Mouse (Mus musculus) right cerebral cortex, adult 2 months (tissue): ENCODE results near the gene Gnaq.
A peak's percentile ranks its signal among the peaks of the same experiment; 100 is the strongest.

ENCODE experiments used
- DNase-seq, 2 experiments: peaks; one replicate each; pipeline ENCODE4 v3.0.0; 2021 to 2022; ENCODE audit warnings: low spot score in 2 of 2

The Gnaq gene

DNA sequence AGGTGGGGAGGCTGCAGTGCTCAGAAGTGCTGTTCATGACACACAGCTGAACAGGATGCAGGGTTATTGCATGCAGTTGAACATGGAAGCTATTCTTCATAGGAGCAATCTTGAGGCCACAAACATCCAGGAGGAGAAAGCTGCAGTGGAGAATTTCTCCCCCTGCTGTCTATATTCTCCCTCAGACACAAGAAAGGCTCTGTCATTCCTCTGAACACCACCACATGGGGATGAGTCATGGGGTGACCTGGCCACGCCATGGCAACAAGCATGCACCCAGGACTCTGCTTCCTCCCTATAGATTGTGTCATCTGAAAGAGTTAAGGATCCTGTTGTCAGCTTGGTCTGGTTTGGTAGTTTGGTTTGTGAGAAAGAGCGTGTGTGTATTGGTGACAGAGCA, 239.0 kb downstream of the Gnaq start:
- DNase-seq, result no peak

DNA sequence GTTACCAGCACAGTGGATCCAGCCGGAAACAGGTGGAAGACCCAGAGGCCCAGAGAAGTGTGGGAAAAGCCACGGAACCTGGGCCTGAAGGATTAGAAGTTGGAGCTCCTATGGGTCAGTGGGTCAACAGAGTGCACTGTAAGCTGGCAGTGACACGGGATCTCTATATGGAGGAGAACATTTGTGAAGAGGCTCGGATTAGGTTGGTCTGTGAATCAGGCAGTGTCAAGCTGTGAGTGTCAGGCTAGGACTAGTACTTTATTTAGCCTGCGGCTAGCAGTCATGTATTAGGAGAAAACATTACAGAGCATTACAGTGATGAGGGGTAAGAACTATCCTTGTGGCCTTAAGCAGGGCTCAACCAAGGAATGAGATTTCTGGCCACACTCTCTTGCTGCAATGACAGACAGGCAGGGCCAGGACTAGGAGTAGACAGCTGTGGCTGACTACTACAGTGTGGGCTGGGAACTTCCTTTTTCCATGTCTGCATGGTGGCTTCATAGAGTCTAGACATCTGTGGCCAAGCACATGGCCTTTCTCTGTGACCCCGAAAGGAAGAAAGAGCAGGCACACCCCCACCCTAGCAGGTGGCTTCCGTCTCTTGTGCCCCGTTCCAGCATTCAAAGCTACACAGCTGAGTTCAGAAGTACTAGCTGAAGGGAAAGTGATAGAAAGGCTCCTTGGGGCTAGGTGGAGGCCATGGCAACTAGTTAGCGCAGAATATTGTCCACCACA, 240.3 kb downstream of the Gnaq start:
- DNase-seq, result no peak

DNA sequence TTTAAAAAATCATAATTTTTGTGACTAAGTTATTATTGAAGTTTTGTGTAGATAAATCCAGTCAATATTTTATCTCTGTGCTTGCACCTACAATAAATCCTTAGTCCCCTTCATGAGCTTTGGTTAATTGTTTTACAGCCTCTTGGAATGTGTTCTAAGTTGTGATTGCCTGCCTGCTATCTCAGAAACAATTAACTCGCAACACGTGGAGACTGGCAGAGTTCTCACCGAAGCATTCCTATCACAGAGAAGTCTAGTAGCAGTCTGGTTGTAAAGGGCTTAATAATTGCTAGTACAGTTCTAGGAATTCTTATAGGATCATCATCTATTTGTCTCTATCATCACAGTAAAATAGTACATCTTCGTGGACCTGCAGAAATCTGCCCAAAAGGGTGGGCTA, 243.2 kb downstream of the Gnaq start:
- no peak for DNase-seq

DNA sequence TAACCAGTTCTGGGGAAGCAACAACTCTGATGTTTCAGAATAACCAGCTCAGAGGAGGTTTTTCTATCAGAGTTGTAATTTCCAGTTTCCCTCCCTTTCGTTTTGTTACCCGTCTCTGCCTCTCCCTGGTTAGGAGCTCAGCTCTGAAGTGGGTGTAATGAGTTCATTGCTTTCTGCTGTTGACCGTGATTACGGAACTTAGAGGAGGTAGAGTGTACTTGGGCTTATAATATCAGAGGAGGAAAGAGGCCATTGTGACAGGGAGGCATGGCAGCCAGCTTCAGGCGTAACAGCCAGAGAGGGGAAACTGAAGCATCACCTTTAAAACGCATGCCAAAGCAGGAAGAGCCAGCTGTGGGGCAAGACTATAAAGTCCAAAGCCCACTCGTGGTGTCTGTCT, 245.9 kb downstream of the Gnaq start:
- DNase-seq, result no peak

DNA sequence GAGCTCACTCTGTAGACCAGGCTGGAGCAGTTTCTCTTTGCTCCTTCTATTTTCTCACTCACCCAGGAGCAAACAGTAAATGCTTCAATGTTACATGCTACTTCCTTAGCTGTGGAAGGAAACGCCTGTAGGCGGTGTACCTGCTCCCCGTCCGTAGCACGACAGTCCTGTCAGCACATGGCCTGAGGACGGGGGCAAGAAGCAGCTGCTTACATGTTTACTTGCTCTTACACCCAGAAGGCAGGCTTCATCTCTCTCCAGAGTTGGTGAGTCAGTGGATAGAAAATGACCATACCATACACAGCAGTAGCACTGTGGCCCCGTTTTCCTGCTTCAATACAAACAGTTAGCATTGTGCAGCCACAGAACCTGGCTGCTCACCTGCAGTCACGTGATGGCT, 247.1 kb downstream of the Gnaq start:
- DNase-seq, result no peak

DNA sequence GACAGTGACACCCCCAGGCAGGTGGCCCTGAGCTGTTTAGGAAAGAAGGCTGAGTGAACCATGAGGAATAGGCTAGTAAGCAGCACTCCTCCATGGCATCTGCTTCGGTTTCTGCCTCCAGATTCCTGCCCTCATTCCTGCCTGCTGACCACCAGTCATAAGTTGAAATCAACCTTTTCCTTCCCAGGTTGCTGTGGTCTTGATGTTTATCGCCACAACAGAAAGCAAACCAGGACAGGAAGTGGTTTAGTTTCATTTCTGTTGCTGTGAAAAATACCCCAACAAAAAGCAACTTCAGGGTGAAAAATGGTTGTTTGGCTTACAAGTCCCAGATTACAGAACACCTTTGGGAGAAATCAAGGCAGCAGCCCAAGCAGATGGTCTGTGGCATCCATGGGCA, 249.8 kb downstream of the Gnaq start:
- DNase-seq, result no peak

DNA sequence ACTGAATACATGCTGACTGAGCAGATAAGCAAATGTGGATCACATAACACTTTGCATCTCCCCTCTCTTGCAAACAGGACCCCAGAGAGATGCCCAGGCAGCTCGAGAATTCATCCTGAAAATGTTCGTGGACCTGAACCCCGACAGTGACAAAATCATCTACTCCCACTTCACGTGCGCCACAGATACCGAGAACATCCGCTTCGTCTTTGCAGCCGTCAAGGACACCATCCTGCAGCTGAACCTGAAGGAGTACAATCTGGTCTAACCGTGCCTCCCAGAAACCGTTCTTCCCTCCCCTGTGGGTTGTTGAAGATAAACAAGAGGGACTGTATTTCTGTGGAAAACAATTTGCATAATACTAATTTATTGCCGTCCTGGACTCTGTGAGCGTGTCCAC, 250.5 kb downstream of the Gnaq start:
- DNase-seq, result no peak

DNA sequence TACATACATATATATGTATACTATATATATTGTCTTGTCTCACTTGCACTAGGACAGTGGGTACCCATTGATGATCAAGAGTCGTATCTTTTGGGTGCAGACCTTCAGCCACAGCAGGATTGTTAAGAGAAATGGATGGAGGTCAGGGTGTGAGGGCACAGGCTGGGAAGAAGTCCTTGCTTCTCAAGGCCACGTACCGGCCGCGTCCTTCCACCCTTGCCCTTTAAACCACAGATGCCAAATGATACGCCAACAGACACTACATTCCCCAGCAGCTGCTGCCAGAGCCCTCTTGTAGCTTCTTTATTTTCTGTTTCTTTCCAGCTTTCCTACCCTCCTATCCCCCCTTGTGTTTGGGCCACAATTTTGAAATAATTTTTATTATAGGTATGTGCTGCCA, 251.5 kb downstream of the Gnaq start:
- DNase-seq, result no peak

DNA sequence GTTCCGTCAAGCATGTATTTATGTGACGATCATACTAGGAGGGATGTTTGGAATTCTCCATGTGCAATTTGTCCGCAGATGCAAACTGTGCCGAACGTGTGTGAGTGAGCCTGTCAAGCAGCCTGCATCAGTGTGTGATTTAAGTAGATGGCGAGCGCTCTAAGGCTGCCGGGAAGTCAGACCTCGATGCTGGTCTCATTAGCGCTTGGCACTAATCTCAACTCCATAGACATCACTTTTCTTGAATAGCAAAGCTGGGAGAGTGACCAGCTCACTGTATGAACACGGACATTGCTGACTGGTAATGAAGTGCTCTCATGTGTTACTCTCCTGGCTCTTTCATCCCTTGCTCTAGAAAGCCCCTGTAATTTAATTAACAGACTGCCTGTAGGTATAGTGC, 252.3 kb downstream of the Gnaq start:
- no peak for DNase-seq

DNA sequence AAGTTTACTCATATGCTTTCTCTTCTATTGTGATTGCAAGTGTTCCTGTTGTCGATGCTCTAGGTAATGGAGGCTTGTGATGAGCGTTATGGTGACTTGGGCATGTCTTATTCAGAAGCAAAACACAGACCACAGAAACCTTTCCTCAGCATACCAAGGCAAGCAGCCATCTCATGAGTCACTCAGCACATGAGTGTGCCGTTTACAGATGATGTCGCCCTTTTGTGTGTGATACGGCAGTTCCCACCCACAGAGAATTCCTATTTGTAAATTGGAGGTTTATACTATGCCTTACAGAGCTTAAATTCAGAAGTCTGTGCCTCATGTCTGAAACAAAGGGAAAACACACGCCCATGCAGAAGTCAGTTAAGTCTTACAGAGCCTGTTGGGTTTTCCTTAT, 253.9 kb downstream of the Gnaq start:
- DNase-seq, result peak; percentile 60 to 65

DNA sequence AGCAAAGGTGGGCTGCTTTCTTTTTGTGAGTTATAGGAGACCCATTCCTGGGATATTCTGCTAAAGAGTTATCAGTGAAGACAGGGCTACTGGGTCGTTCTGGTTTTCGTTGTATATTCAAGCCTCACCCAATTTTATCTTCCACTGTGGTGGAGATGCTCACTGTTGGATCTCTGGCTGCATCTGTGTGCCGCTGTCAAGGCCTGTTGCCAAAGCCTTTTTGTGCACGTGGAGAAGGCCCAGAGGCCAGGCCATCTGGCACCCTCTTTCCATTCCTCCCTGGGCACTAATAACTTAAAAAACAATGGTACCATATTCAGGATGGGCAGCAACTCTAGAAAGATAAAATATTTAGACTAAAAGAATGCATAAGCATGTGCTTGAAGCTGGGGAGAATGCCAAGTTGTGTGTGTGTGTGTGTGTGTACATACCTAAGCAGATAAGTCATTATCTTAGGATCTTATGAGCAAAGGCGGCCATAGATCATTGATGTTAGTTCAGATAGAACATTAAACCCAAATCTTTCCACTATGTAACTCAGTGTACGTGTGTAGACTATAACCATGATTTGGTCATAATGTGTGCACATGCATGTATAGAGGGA, 257.7 kb downstream of the Gnaq start:
- DNase-seq, result no peak

DNA sequence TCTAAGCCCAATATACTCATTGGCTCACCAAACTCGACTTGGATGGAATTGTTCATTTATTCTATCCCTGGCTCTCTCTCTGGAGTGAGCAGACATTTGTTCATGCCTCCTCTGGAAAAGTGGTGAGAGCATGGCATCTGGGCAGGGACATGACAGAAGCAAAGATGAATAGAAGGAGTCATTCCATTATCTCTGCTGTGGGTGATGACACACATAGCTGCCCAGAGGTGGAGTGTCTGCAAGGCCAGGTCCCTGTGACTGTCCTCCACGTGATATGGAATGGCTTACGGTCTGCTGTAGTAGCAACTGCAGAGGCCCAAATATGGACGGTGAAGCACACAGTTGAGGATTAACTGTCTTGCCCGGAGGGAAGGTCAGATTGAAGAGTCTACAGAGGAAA, 261.8 kb downstream of the Gnaq start:
- DNase-seq, result no peak

DNA sequence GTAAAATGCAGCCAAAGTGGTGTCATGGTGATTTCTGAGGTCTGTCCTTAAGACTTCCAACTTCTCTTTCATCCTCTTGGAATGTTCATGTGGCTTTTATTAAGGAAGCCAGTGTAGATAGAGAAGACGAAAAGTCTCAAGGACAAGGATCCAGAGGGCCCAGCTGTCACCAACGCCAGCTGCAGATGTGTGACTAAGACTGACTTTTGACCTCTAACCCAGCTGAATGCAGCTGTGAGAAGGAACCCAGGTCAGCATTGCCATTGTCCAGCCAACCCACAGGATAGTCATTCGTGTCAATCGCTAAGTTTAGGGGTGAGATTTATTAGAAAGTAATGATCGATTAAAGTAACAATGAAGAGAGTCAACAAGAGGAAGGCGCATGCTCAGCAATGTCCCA, 270.5 kb downstream of the Gnaq start:
- no peak for DNase-seq

DNA sequence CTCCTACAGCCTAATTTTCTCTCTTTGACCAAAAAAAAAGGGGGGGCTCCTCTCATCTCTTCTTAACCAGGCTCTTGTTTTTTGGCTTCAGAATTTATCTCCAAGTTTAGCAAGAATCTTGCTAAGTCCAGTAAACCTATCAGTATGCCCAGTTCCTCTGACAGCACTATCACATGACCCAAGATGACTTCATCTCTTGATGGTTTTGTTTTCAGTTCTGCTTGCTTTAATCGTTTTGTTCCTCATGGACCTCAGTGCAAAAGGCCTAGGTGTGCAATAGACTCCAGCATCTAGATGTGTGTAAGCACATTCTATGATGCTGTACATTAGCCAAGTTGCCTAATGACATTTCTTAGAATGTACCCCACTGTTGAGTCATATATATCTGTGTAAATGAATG, 275.1 kb downstream of the Gnaq start:
- no peak for DNase-seq

DNA sequence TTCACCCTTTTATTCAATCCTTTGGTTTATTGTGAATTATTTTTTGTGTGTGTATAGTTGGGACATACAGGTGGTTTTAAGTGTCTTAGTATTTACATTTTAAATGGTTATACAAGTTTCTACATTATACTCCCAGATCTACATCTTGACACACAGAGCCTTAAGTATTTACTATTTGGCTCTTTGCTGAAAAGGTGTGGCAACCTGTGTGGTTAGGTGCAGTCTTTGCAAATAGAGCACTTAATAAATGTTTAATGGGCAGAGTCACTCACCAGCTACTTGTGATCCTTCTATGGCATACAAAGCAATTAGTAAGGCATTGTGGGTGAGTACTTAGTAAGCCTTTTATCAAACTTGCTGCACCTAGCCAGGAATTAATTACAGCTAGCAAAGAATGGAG, 278.7 kb downstream of the Gnaq start:
- no peak for DNase-seq

DNA sequence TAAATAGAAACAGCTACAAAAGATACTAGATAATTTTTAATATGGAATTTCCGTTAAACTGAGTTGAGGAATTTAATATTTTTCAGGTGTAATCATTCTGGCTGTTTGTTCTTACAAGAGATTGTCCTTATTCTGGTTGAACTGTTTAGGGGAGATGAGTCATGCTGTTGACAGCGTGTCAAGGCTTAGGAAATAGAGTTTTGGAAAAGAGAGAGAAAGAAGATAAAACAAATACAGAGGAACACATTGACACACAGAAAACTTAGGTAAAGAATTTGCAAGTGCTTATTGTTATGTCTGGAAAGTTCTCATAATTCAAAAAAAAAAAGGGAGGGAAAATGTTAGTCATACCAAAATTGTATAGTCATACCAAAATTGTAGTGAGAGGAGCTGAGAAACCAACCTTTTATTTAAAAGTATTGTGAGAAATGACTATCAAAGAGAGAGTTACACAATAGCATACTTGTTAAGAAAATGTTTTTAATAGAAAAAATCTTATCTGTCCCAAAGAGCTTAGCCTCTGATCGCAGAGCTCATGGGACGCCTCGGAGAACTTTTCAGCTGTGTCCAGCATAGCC, 285.5 kb downstream of the Gnaq start:
- no peak for DNase-seq

DNA sequence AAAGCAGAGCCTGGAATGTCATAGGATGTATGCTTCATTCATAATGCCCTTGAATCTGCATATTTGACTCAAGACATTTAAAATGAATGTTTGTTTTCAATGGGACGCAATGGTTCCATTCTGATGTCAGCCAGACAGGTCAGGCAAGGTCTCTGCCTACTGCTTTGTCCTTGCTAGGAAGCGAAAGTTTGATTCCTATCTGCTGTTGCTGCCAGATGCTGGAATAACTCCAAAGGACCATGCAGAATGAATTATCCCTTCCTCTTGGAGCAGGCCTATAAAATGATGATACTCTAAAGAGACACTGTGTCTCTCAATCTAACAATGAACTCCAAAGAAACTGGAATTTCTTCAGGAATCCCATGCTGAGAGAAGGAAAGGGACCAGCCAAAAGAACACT, 293.0 kb downstream of the Gnaq start:
- no peak for DNase-seq

DNA sequence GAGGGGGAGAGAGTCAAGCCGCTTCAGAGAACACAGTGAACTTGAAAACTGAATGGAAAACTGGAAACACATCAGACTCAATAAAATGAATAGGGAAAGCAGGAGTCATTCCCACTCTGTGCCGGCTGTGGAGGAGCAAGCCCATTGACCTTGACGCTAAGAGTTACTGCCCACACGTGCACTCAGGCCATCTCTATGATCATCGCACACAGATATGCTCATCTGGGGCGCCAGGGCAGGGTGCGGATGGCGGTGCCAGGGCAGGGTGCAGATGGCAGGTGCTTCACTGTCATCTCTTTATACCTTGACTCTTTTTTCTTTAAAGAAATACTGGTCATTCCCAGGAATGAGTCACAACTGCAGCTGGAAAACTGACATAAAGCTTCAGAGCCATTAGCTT, 298.7 kb downstream of the Gnaq start:
- DNase-seq, result no peak

DNA sequence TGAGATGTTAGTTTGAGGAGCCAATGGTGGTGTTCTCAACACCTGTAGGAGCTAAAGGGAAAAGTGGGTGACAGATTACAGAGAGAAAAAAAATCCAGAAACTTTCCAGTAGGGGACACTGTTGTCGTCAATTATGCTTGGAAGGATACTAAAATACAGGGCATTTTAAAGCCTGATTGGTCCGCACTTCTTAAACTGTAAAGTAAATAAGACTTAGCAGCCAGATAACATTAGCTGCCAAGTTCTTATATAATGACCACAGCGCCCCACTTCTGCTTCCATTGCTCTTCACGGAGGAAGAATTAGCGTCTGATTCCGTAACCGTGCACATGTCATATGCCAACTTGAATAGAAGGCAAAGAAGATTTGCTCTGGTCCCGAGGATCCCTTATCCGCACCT, 302.2 kb downstream of the Gnaq start:
- peak in 1 of 2 experiments; percentile 13 for DNase-seq

DNA sequence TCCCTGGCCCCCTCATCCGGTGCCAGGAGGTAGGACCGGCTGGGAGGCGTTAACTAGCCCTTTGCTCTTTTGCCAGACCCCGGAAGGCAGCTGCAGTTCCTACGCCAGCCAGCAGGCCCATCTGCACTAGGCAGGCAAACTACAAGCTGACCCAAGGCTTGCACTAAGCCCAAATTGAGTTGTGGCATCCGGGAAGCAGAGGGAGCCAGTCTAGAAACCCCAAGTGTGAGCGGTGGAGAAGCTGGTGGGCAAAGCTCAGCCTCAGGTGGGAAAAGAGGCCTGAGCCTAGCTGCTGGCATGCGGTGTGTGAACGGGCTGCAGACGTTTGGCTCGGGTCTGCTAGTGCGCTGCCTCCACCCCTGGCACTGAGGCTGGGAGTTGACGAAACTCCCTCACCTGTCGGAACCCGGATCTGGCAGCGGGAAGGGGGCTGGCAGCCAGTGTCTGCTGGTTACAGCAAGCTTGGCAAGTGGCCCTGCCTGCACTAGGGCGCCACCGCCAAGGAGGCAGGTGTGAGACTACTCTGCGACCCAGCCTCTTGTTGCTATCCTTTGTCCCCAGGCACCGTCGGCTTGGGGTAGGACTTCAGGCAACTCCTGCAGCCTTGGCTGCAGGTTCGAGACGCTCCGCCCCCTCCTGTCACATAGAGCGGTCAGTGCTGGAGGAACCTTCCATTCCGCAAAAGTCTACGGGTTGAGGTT, 303.1 kb downstream of the Gnaq start, which contains the start of gene Gna14:
Gene Gna14 (plus strand): TSS at position 232 of the 701 bp plus-strand sequence.
- DNase-seq, result peak in 1 of 2 experiments; percentile 14

DNA sequence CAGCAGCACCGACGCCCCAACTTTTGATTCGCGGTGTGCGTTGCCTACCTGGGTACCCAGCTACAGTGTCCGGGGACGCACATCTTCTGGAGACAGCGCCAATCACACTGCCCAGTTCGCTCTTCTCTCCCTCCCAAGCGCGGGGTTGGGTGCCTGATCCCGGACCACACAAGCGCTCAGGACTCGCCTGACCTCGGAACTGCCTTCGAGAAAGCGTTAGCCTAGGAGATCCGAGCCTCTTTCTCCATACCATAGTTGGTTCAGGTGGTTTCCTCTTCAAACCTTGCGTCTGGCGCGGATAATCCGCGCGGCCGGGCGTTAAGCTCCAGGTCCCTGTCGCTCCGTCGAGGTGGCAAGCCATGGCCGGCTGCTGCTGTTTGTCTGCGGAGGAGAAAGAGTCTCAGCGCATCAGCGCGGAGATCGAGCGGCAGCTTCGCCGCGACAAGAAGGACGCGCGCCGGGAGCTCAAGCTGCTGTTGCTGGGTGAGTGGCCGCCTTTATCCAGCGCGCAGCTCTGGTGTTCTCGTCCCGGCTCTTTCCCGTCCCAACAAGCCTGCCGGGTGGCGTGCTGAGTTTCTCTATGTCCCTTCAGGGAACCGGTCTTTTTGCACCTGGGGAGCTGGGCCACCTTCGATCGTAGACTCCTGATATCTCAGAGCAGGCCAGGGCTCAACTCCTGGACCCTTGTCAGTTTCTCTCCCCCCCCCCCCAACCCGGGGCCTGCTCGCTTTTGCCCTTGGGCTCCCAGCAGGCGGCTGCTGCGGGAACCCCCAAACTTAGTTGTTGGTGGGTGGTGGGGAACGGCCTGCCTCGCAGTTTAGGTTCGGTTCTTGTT, 303.9 kb downstream of the Gnaq start:
- peak; percentile 11 to 12 for DNase-seq
